Mouse (Mus musculus) hindbrain, postnatal 0 days (tissue): ENCODE data around the gene Lingo1. TPM values are rescaled to one million over a fixed set of nuclear protein-coding genes. Genes with fewer than 3 reads are reported as not detected.

Experiments
- ATAC-seq: fragments of 200-750 bp; cut with Nextera tagmentation; 2 replicates; pipeline ENCODE4 v1.8.0; 2017; ENCODE audit warnings: mild to moderate bottlenecking, moderate TSS enrichment, moderate library complexity
- DNase-seq: peaks from one replicate; pipeline ENCODE4 v3.0.0-alpha.2; 2015; ENCODE audit warnings: low spot score
- H3K27ac ChIP-seq: fragments of 300-500 bp; sonication (generic); 2 replicates; pipeline ENCODE4 v1.5.1; 2014; ENCODE audit warnings: mild to moderate bottlenecking
- H3K27me3 ChIP-seq: fragments of 300-500 bp; sonication (generic); 2 replicates; pipeline ENCODE4 v1.6.1; 2014; ENCODE audit warnings: low read length, mixed read lengths; ENCODE audit not compliant: insufficient read depth
- H3K36me3 ChIP-seq: fragments of 300-500 bp; sonication (generic); 2 replicates; pipeline ENCODE4 v1.6.1; 2014; ENCODE audit warnings: low read length, mixed read lengths; ENCODE audit not compliant: insufficient read depth
- H3K4me1 ChIP-seq: fragments of 300-500 bp; sonication (generic); 2 replicates; pipeline ENCODE4 v1.6.1; 2014; ENCODE audit warnings: antibody characterized with exemption, low read length, mixed read lengths; ENCODE audit not compliant: insufficient read depth
- H3K4me2 ChIP-seq: fragments of 300-500 bp; sonication (generic); 2 replicates; pipeline ENCODE4 v1.6.1; 2014; ENCODE audit warnings: low read depth, mild to moderate bottlenecking, low read length, moderate library complexity, mixed read lengths
- H3K4me3 ChIP-seq: fragments of 300-500 bp; sonication (generic); 2 replicates; pipeline ENCODE4 v1.5.1; 2014; ENCODE audit warnings: low read length
- H3K9ac ChIP-seq: fragments of 300-500 bp; sonication (generic); replicated peaks from 2 replicates; pipeline ENCODE4 v1.6.1; 2014; ENCODE audit warnings: mild to moderate bottlenecking, low read length, moderate library complexity, mixed read lengths
- H3K9me3 ChIP-seq: fragments of 300-500 bp; sonication (generic); 2 replicates; pipeline ENCODE4 v1.6.1; 2016; ENCODE audit warnings: low read length, mixed read lengths
- CTCF ChIP-seq: IDR thresholded peaks from 2 replicates; pipeline ENCODE4 v1.5.1; 2016; ENCODE audit warnings: antibody characterized with exemption, control low read depth, low read depth
- WGBS: fragments of 180-500 bp; shearing (Covaris S2); extraction: QIAGEN DNeasy Blood & Tissue Kit; methylation state at CpG from one replicate; pipeline ENCODE4 v1.1.7; 2014; 5-methylcytosine and 5-hydroxymethylcytosine counted together
- polyA plus RNA-seq: library from polyadenylated mRNA; unstranded; fragments of >200 nt; fragmentation: Nextera tagmentation; extraction: Ambion mirVana; gene quantifications from 2 replicates; pipeline ENCODE4 v1.2.1, GENCODE M21; 2015
- total RNA-seq: library from RNA; depleted of rRNA; stranded (reverse); fragments of >200 nt; gene quantifications from 2 replicates; pipeline ENCODE4 v1.2.3, GENCODE M21; 2014; rRNA removed

The Lingo1 gene
- total RNA-seq = 181 and 192 TPM in 2 replicates
- 81.0 and 88.6 TPM in 2 replicates for polyA plus RNA-seq

DNA sequence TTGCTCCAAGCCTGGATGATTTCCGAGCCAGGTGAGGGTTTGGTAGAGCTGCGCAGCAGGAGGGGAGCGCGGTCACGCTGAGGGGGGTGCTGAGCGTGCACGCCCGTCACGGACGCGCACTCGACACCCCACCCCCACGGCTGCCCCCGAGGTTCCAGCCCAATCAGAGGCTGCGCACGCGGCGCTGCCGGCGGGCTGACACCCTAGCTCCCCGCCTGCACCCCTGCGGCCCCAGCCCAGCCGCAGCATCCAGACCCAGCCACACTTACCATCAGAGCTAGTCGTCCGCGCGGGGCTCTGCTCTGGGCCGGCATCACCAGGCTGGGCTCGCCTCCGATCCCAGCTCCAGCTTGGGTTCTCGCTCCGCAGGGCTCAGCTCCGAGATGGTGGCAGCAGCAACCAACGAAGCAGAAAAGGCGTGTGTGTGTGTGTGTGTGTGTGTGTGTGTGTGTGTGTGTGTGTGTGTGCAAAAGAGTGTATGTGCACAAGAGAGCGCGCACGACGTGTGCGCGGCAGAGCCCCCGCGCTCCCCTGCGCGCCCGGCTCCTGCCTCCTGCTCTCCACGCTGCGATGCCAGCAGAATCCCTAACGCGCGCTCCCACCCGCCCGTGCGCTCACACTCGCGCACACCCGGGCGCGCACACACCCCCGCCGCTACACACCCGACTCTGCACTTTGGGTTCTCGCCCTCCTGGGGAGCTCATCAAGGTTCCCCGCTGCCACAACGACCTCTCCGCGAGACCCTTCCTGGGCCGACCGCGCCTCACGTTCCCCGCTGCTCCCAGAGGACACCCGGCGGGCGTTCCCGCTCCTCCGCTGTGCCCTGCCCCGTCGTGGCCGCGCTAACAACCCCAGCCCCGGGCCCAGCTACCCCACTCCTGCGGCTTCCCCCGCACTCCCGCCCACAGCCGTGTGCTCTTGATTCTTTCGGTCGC lies at the start of gene Lingo1:
Lingo1 (minus strand) TSS at position 748 of the 935 bp plus-strand sequence.
- Histone ChIP-seq H3K4me3 (peak within 1 kb of the TSS; percentile 58), H3K36me3 (no peaks in the 10 kb centered on the region), H3K9ac (peak within 1 kb of the TSS; percentile 70), H3K9me3 (no peaks in the 10 kb centered on the region), H3K4me2 (peak within 1 kb of the TSS; percentile 82), H3K4me1 (peaks cover 19% of the 10 kb centered on the region; the same call in 1 of the 2 replicates), H3K27ac (peak within 1 kb of the TSS; percentile 88), H3K27me3 (peaks cover 28% of the 10 kb centered on the region)
- no peak for TF ChIP-seq CTCF
- WGBS = under 1% methylated on average over 83 of the region's 88 CpGs
- DNase-seq (peak; percentile 82), ATAC-seq (peak; percentile 77)

- peak; percentile 51 for DNase-seq
- H3K27ac ChIP-seq = no peak overlapping the region
- no peaks in the 10 kb centered on the region for H3K4me1 ChIP-seq
- 42% methylated on average over 8 of the region's 8 CpGs for WGBS
- no peak overlapping the region for H3K4me3 ChIP-seq
- no peak overlapping the region for H3K9ac ChIP-seq
- no peak overlapping the region for H3K4me2 ChIP-seq
- H3K27me3 ChIP-seq = no peaks in the 10 kb centered on the region
- ATAC-seq = no peak
- TF ChIP-seq CTCF = no peak
- no peaks in the 10 kb centered on the region for H3K9me3 ChIP-seq
- no peaks in the 10 kb centered on the region for H3K36me3 ChIP-seq
These were observed 48.4 kb upstream of the Lingo1 start for GRCm38 (mm10) chr9:56844644-56845043.

DNA sequence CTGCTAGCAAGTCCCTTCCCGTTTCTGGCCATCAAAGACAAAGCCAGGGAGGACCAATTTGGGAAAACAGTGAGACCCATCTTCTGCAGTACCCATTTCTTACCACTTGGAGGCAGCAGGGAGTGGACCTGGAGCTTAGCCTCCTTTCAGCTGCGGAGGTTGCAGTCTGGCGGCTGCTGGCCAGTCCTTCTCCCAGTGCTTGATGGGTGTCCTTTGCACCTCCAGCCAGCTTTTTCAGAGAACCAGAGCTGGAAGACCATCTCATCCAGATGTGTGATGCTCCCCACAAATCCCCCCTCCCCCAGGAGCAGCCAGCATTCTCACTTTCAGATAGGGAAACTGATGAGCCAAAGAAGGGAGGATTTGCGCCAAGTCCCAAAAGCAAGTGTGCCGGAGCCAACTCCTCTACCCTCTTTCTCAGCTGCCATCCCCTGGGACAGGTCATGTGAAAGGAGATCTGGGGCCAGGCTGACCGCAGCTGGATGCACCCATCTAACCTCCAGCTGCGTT lies 47.5 kb upstream of the Lingo1 start:
- no peak overlapping the region for H3K9ac ChIP-seq
- no peaks in the 10 kb centered on the region for H3K36me3 ChIP-seq
- DNase-seq (peak; percentile 80), ATAC-seq (no peak)
- H3K9me3 ChIP-seq = no peaks in the 10 kb centered on the region
- H3K4me2 ChIP-seq = no peak overlapping the region
- no peaks in the 10 kb centered on the region for H3K4me1 ChIP-seq
- WGBS = 25% methylated on average over 7 of the region's 7 CpGs
- no peak overlapping the region for H3K27ac ChIP-seq
- H3K4me3 ChIP-seq = no peak overlapping the region
- H3K27me3 ChIP-seq = no peaks in the 10 kb centered on the region
- peak; percentile 97 for TF ChIP-seq CTCF

GRCm38 (mm10) chr9:56842303-56842719 lies 46.0 kb upstream of the Lingo1 start:
- H3K4me3 ChIP-seq = no peak overlapping the region
- WGBS = 33% methylated on average over 3 of the region's 3 CpGs
- no peak overlapping the region for H3K27ac ChIP-seq
- H3K9me3 ChIP-seq = no peaks in the 10 kb centered on the region
- H3K27me3 ChIP-seq = no peaks in the 10 kb centered on the region
- no peaks in the 10 kb centered on the region for H3K36me3 ChIP-seq
- H3K4me2 ChIP-seq = no peak overlapping the region
- no peak overlapping the region for H3K9ac ChIP-seq
- DNase-seq = peak; percentile 64
- peak; percentile 42; the same call in 1 of the 2 replicates for ATAC-seq
- TF ChIP-seq CTCF = no peak
- no peaks in the 10 kb centered on the region for H3K4me1 ChIP-seq

DNA sequence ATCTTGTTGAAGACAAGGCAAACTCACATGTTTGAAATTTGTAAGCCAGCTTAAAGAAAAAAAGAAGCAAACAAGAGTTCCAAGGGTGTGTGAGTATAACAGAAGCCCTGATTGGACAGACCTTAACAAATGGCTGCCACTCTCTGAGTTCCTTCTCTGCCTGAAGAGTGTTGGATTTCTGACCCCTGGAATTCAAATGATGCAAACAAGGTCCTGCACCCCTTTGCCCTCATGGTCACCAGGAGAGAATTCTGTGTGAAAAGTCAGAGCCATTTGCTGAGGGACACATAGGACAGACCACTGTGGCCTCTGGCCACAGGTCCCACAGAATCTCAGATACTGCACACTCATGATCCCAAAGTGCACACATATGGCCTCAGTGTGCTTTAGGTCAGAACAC lies 45.6 kb upstream of the Lingo1 start:
- ATAC-seq (no peak), DNase-seq (no peak)
- H3K27me3 ChIP-seq = no peaks in the 10 kb centered on the region
- no peak overlapping the region for H3K4me3 ChIP-seq
- no peak overlapping the region for H3K9ac ChIP-seq
- H3K36me3 ChIP-seq = no peaks in the 10 kb centered on the region
- no peaks in the 10 kb centered on the region for H3K4me1 ChIP-seq
- no peaks in the 10 kb centered on the region for H3K9me3 ChIP-seq
- TF ChIP-seq CTCF = no peak
- H3K27ac ChIP-seq = no peak overlapping the region
- H3K4me2 ChIP-seq = no peak overlapping the region

- no peak for TF ChIP-seq CTCF
- Histone ChIP-seq H3K36me3 (no peaks in the 10 kb centered on the region), H3K4me1 (no peaks in the 10 kb centered on the region), H3K4me2 (no peak overlapping the region), H3K27ac (no peak overlapping the region), H3K27me3 (no peaks in the 10 kb centered on the region), H3K9me3 (no peaks in the 10 kb centered on the region), H3K4me3 (no peak overlapping the region), H3K9ac (no peak overlapping the region)
- ATAC-seq = no peak
- no peak for DNase-seq
- 62% methylated on average over 5 of the region's 5 CpGs for WGBS
These were observed 44.5 kb upstream of the Lingo1 start for GRCm38 (mm10) chr9:56840721-56841120.
